Mouse (Mus musculus): ENCODE measurements at regions not wholly inside any gene's neighbourhood (a gene's known extent, or its start where the extent isn't known, plus 50 kb on each side); places are given as distances from the start of the nearest gene placed in this dataset.
A peak's percentile ranks its signal among the peaks of the same experiment; 100 is the strongest.
"Not testable (repeated sequence)": the region's sequence is repeated elsewhere in the genome, so short reads cannot be mapped to it uniquely, and the experiment has no call there.

DNA sequence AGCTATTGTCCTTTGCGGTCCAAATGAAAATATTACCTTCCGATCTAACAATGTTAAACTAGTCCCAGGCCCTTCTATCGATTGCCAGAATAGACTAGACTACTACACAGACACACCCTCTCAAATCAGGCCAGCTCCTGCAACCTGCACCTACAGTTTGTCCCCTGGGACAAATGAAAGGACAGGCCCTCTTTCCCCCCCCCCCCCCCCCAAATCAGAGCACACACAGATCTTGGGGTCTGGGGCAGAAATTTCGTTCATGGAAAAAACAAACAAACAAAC, 77.8 kb downstream of the BC107364 start:
- H3K4me1 ChIP-seq (ENCODE audit: control insufficient read depth, insufficient read depth, low read length); H3K27me3 ChIP-seq (replicated peaks; ENCODE audit: control insufficient read depth, insufficient read depth, low read length); H3K9me3 ChIP-seq (ENCODE audit: control insufficient read depth, low read length); H3K36me3 ChIP-seq (ENCODE audit: control insufficient read depth, insufficient read depth, low read length); H3K4me2 ChIP-seq (ENCODE audit: low read depth, low read length); H3K4me3 ChIP-seq (ENCODE audit: low read length); H3K9ac ChIP-seq (ENCODE audit: low read depth, low read length); H3K27ac ChIP-seq (ENCODE audit: low read length): not testable (repeated sequence)
- ATAC-seq = peak; percentile 56; the same call in 1 of the 2 replicates
- no CpG with 5 or more reads among the region's 4 CpGs for WGBS

DNA sequence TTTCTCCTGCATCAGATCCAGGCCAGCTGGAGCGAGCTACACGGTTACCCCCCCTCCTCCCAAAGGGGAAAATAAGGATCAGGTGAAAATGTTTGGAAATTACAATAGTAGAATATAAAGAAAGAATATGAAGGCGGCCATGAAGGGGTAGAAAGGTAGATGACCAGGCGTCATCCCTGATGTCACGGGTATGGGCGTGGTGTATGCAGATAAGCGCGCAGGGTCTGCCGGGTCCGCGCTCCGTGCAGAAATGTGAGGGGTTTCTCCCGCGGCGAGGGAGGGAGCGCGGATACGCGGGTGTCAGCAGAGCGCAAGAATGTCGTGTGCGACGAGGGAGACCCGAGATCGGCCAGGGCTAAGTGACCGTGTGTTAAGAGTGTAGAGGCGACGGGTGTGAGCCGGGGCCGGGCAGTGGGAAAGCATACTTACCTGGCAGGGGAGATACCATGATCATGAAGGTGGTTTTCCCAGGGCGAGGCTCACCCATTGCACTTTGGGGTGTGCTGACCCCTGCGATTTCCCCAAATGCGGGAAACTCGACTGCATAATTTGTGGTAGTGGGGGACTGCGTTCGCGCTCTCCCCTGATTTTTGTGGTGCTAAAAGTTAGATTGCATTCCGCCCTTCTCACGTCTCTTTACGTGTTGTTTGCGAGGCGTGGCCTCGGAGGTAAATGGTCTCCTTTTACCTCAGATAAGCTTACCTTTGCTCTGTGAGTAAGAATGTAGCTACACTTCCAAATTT, 78.3 kb downstream of the BC107364 start:
- not testable (repeated sequence) for H3K36me3 ChIP-seq (ENCODE audit: control insufficient read depth, insufficient read depth, low read length); H3K4me2 ChIP-seq (ENCODE audit: low read depth, low read length); H3K9ac ChIP-seq (ENCODE audit: low read depth, low read length); H3K27me3 ChIP-seq (replicated peaks; ENCODE audit: control insufficient read depth, insufficient read depth, low read length); H3K27ac ChIP-seq (ENCODE audit: low read length); H3K9me3 ChIP-seq (ENCODE audit: control insufficient read depth, low read length); H3K4me3 ChIP-seq (ENCODE audit: low read length); H3K4me1 ChIP-seq (ENCODE audit: control insufficient read depth, insufficient read depth, low read length)
- peak; percentile 93 for ATAC-seq
- 22% methylated on average over 2 of the region's 43 CpGs for WGBS

- not testable (repeated sequence) for H3K27ac ChIP-seq (ENCODE audit: low read length); H3K9ac ChIP-seq (ENCODE audit: low read depth, low read length); H3K4me1 ChIP-seq (ENCODE audit: control insufficient read depth, insufficient read depth, low read length); H3K36me3 ChIP-seq (ENCODE audit: control insufficient read depth, insufficient read depth, low read length); ATAC-seq; H3K4me3 ChIP-seq (ENCODE audit: low read length); H3K9me3 ChIP-seq (ENCODE audit: control insufficient read depth, low read length); H3K4me2 ChIP-seq (ENCODE audit: low read depth, low read length)
- WGBS = 31% methylated on average over 10 of the region's 10 CpGs
- peaks cover 17% of the 10 kb centered on the region; the same call in 1 of the 2 replicates for H3K27me3 ChIP-seq (replicated peaks; ENCODE audit: control insufficient read depth, insufficient read depth, low read length)
These were observed 68.8 kb upstream of the Fcgr1 start for GRCm38 (mm10) chr3:96362581-96362980.

- H3K36me3 ChIP-seq (ENCODE audit: control insufficient read depth, insufficient read depth, low read length) = no peaks in the 10 kb centered on the region
- H3K4me2 ChIP-seq (ENCODE audit: low read depth, low read length) = no peak overlapping the region
- no peaks in the 10 kb centered on the region for H3K4me1 ChIP-seq (ENCODE audit: control insufficient read depth, insufficient read depth, low read length)
- H3K9me3 ChIP-seq (ENCODE audit: control insufficient read depth, low read length) = no peaks in the 10 kb centered on the region
- WGBS = 57% methylated on average over 3 of the region's 3 CpGs
- no peak overlapping the region for H3K4me3 ChIP-seq (ENCODE audit: low read length)
- H3K9ac ChIP-seq (ENCODE audit: low read depth, low read length) = no peak overlapping the region
- no peak for ATAC-seq
- H3K27ac ChIP-seq (ENCODE audit: low read length) = no peak overlapping the region
- H3K27me3 ChIP-seq (replicated peaks; ENCODE audit: control insufficient read depth, insufficient read depth, low read length) = peaks cover 17% of the 10 kb centered on the region; the same call in 1 of the 2 replicates
These were observed 67.0 kb upstream of the Fcgr1 start for GRCm38 (mm10) chr3:96360816-96361215.

- not testable (repeated sequence) for H3K4me3 ChIP-seq (ENCODE audit: low read length); H3K4me2 ChIP-seq (ENCODE audit: low read depth, low read length); H3K9ac ChIP-seq (ENCODE audit: low read depth, low read length); H3K9me3 ChIP-seq (ENCODE audit: control insufficient read depth, low read length); H3K36me3 ChIP-seq (ENCODE audit: control insufficient read depth, insufficient read depth, low read length); H3K27ac ChIP-seq (ENCODE audit: low read length); H3K4me1 ChIP-seq (ENCODE audit: control insufficient read depth, insufficient read depth, low read length)
- peak; percentile 81 for ATAC-seq
- H3K27me3 ChIP-seq (replicated peaks; ENCODE audit: control insufficient read depth, insufficient read depth, low read length) = peaks cover 17% of the 10 kb centered on the region; the same call in 1 of the 2 replicates
- WGBS = 0% methylated on average over 2 of the region's 21 CpGs
These were observed 66.4 kb upstream of the Fcgr1 start for GRCm38 (mm10) chr3:96360214-96360536.

DNA sequence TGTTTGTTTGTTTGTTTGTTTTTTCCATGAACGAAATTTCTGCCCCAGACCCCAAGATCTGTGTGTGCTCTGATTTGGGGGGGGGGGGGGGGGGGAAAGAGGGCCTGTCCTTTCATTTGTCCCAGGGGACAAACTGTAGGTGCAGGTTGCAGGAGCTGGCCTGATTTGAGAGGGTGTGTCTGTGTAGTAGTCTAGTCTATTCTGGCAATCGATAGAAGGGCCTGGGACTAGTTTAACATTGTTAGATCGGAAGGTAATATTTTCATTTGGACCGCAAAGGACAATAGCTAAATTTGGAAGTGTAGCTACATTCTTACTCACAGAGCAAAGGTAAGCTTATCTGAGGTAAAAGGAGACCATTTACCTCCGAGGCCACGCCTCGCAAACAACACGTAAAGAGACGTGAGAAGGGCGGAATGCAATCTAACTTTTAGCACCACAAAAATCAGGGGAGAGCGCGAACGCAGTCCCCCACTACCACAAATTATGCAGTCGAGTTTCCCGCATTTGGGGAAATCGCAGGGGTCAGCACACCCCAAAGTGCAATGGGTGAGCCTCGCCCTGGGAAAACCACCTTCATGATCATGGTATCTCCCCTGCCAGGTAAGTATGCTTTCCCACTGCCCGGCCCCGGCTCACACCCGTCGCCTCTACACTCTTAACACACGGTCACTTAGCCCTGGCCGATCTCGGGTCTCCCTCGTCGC, 65.9 kb upstream of the Fcgr1 start:
- WGBS = no CpG with 5 or more reads among the region's 26 CpGs
- not testable (repeated sequence) for H3K9ac ChIP-seq (ENCODE audit: low read depth, low read length); H3K4me3 ChIP-seq (ENCODE audit: low read length); H3K9me3 ChIP-seq (ENCODE audit: control insufficient read depth, low read length); H3K4me2 ChIP-seq (ENCODE audit: low read depth, low read length); H3K27ac ChIP-seq (ENCODE audit: low read length); H3K36me3 ChIP-seq (ENCODE audit: control insufficient read depth, insufficient read depth, low read length); H3K4me1 ChIP-seq (ENCODE audit: control insufficient read depth, insufficient read depth, low read length)
- peaks cover 17% of the 10 kb centered on the region; the same call in 1 of the 2 replicates for H3K27me3 ChIP-seq (replicated peaks; ENCODE audit: control insufficient read depth, insufficient read depth, low read length)
- peak; percentile 91 for ATAC-seq

GRCm38 (mm10) chr3:96351623-96352022, 57.9 kb upstream of the Fcgr1 start:
- H3K36me3 ChIP-seq (ENCODE audit: control insufficient read depth, insufficient read depth, low read length); H3K27me3 ChIP-seq (replicated peaks; ENCODE audit: control insufficient read depth, insufficient read depth, low read length); H3K9me3 ChIP-seq (ENCODE audit: control insufficient read depth, low read length); H3K27ac ChIP-seq (ENCODE audit: low read length); H3K9ac ChIP-seq (ENCODE audit: low read depth, low read length); ATAC-seq; H3K4me3 ChIP-seq (ENCODE audit: low read length); H3K4me1 ChIP-seq (ENCODE audit: control insufficient read depth, insufficient read depth, low read length); H3K4me2 ChIP-seq (ENCODE audit: low read depth, low read length): not testable (repeated sequence)
- WGBS = no CpG with 5 or more reads among the region's 6 CpGs

DNA sequence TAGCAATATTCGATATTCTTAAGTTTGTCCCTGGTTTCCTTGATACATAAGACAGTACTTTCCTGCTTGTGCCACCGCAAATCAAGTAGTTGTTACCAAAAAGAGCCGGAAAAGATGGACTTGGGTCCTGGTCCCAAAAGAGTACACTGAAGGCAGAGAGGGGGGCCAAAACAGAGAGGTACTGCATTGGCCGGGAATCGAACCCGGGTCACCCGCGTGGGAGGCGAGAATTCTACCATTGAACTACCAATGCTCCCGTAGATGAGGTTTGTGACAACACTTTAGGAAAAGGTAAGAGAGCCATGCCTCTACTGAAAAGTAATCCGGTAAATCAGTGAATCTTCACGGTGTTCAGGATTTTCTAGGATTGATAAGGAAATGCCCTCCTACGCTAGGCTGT, 57.2 kb upstream of the Fcgr1 start:
- ATAC-seq; H3K36me3 ChIP-seq (ENCODE audit: control insufficient read depth, insufficient read depth, low read length); H3K9ac ChIP-seq (ENCODE audit: low read depth, low read length); H3K4me3 ChIP-seq (ENCODE audit: low read length); H3K9me3 ChIP-seq (ENCODE audit: control insufficient read depth, low read length); H3K4me1 ChIP-seq (ENCODE audit: control insufficient read depth, insufficient read depth, low read length); H3K27me3 ChIP-seq (replicated peaks; ENCODE audit: control insufficient read depth, insufficient read depth, low read length); H3K4me2 ChIP-seq (ENCODE audit: low read depth, low read length); H3K27ac ChIP-seq (ENCODE audit: low read length): not testable (repeated sequence)
- WGBS = no CpG with 5 or more reads among the region's 13 CpGs

- not testable (repeated sequence) for H3K9ac ChIP-seq (ENCODE audit: low read depth, low read length); H3K36me3 ChIP-seq (ENCODE audit: control insufficient read depth, insufficient read depth, low read length); H3K4me3 ChIP-seq (ENCODE audit: low read length); ATAC-seq; H3K4me1 ChIP-seq (ENCODE audit: control insufficient read depth, insufficient read depth, low read length); H3K9me3 ChIP-seq (ENCODE audit: control insufficient read depth, low read length); H3K4me2 ChIP-seq (ENCODE audit: low read depth, low read length); H3K27ac ChIP-seq (ENCODE audit: low read length)
- WGBS = no CpG with 5 or more reads among the region's 17 CpGs
- H3K27me3 ChIP-seq (replicated peaks; ENCODE audit: control insufficient read depth, insufficient read depth, low read length) = peaks cover 11% of the 10 kb centered on the region
These were observed 52.8 kb upstream of the Fcgr1 start for GRCm38 (mm10) chr3:96346543-96346942.
